Mouse (Mus musculus) CD4-positive, CD25-positive, alpha-beta regulatory T cell, adult 4 months (primary cell): Measurements from ENCODE around the gene Zdhhc12. TPM values are rescaled to one million over a fixed set of nuclear protein-coding genes. Genes with fewer than 3 reads are reported as not detected.
"Not testable (repeated sequence)": the region's sequence is repeated elsewhere in the genome, so short reads cannot be mapped to it uniquely, and the experiment has no call there.

Experiments
- ATAC-seq: one replicate; pipeline ENCODE4 v1.8.0; 2017
- polyA plus RNA-seq, 2 experiments: library from polyadenylated mRNA; unstranded; fragments of 100-300 nt; shearing (Covaris generic); gene quantifications; one replicate each; pipeline ENCODE4 v1.2.1; 2017

Gene Zdhhc12
- polyA plus RNA-seq, result 10 to 100 TPM; 32.3 to 44.9 TPM

DNA sequence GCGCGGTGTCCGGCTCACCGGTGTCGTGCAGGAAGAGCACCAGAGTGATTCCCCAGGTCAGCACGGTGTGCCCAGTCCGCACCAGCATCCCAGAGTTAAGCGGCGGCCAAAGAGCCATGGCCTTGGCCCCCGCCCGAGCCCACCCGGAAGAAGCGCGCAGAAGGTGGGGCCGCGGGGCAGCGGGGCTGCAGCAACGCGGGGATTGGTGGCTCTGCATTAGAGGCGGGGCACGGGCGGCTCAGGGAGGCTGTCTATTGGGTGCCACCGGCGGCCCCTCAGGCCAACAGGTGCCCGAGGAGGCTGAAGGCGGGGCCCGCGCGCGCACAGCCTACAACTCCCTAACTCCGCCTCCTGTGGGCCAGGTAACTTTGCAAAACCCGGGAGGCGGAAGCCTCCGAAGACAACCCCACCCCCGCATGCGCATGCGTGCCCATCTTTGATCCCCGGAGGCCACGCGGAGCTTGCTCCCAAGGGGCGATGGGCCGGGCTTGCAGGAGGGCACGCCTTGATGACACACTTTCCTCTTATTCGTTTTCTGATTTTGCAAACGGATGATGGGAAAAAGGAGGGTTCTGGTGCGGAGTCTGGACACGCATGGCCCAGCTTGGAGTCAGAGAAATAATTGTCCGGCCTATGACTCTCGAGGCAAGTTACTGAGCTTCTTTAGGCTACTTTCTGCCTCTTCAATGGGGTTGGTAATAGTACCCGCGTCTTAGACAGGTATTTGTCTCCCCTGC, at the start of gene Zdhhc12:
Gene Zdhhc12 (minus strand): TSS at position 178 of the 737 bp plus-strand sequence.
- peak; percentile 96 for ATAC-seq

GRCm38 (mm10) chr2:30140021-30140420, 46.6 kb upstream of the Zdhhc12 start:
- not testable (repeated sequence) for ATAC-seq

GRCm38 (mm10) chr2:30136458-30136857, 43.0 kb upstream of the Zdhhc12 start:
- ATAC-seq, result no peak

DNA sequence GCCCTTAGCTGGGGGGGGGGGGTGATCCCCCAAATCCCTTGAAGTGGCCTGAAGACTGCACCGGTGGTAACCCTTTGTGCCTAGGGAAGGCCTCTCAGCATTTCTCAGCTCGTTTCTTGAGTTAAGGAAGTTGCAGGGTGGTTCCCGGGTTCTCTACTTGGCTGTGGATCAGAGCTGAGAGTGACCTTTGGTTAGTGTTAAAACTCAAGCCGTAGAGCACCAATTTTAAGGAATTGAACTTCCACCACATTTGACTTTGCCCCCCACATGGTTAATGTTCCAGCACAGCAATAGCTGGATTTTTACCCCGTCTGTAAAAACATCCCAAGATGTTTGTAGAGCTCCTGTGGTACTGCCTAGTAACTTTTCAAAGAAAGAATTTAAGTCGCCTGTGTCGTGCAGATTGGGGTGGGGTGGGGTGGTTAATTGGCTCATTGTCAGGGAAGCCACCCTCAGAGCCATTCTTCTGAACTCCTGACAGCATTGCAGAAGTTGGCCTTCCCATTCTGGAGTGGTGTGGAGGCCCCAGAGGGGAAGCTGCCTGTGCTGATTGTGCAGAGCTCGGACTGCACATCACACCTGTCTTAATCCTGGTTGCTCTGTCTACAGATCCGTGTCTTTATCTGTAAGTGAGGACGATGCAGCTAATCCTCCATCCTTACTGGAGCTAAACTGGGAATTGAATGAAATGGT, 41.6 kb upstream of the Zdhhc12 start:
- ATAC-seq, result no peak

DNA sequence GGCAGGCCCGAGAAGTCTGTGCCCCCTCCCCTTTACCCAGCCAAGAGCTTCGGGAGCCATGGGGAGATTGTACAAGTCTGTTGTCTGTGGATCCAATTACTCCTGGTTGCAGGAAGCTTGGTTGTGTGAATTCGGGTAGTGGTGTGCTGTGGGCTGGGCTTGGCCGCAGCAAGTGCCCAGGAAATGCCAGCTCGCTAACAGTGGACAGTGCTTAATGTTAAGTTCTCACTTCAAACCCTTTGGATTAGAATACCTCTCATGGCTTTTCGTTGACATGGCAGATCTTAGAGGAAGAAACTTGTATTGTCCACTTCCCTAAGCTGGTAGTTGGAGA, 40.9 kb upstream of the Zdhhc12 start:
- ATAC-seq, result no peak

- ATAC-seq, result peak; percentile 95
Measured at GRCm38 (mm10) chr2:30133613-30134377, 40.3 kb upstream of the Zdhhc12 start, which contains the start of gene Tbc1d13. Gene Tbc1d13 (plus strand): TSS chr2:30133746.

- peak; percentile 1 for ATAC-seq
Measured at GRCm38 (mm10) chr2:30132801-30133612, 39.6 kb upstream of the Zdhhc12 start.

DNA sequence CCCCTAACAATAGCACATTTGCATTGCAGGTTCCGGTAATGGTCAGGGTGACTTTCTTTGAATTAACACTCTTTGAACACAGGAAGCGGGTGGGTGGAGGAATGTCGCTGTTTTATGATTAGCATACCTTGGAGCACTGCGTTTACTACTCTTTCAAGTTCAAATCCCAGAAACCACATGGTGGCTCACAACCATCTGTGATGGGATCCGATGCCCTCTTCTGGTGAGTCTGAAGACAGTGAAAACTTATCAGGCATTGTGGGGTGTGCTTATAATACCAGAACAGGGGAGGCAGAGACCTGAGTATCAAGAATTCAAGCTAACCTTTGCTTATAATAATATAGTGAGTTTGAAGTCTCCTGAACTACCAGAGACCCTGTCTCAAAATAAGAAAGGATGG, 37.8 kb upstream of the Zdhhc12 start:
- not testable (repeated sequence) for ATAC-seq

DNA sequence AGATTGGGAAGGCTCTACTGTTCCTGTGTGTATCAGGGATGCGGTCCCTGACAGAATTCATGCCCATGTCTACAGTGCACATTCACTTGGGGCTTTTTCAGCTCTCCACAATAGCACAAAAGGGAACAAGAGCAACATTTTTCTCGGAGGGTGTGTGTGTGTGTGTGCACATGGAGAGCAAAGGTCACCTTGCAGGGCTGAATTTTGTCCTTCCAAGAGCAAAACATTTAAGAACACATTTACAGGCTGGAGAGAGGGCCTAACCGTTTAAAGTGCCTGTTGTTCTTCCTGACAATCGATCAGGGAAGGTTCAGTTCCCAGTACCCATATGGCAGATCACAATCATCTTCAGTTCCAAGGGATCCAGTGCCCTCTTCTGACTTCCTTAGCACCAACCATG, 36.7 kb upstream of the Zdhhc12 start:
- no peak for ATAC-seq

GRCm38 (mm10) chr2:30128789-30129188, 35.3 kb upstream of the Zdhhc12 start:
- peak; percentile 16 for ATAC-seq

- ATAC-seq, result peak; percentile 83
Measured at GRCm38 (mm10) chr2:30124472-30125274, 31.2 kb upstream of the Zdhhc12 start, which contains the start of gene Zer1. Gene Zer1 (minus strand): TSS chr2:30124585.

GRCm38 (mm10) chr2:30123729-30124471, 30.5 kb upstream of the Zdhhc12 start:
- ATAC-seq, result peak; percentile 48

- no peak for ATAC-seq
Measured at GRCm38 (mm10) chr2:30122766-30123165, 29.3 kb upstream of the Zdhhc12 start.

- ATAC-seq, result no peak
Measured at GRCm38 (mm10) chr2:30120269-30120668, 26.8 kb upstream of the Zdhhc12 start.

DNA sequence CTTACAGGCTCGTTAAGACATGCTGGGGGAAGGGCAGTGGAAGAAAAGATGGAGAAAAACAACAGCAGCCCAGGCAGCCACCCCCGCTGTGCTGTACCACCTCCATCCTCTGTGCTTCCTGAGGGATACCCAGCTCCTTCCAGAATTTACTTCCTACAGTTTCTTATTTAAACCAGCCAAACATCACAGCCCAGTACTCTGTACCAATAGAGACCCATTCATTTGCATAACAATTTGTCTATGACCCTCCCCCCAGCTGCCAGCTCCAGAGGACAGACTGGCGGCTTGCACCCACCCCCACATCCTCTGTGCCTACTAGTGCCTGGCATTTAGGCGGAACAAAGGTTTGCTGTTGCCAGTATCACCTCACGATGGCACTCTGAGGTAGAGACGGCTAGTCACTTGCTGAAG, 26.2 kb upstream of the Zdhhc12 start:
- peak; percentile 69 for ATAC-seq

DNA sequence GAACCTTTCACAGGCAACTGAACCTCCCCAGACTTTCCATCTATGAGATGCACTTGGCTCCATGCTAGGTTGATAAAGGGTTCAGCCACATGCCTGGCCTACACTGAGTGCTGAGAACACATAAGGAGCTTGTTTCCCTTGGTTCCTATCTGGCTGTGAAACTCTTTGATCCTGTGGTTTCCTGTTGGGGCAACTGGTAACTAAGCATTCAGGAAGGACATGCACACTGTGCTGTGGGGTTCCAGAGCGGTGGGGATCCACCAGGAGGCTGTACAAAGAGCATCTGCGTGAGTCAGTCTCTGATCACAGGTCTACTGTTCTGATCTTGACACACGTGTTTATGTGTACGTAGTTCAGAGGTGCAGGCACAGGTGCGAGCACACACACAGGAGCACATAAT, 19.1 kb upstream of the Zdhhc12 start:
- no peak for ATAC-seq

GRCm38 (mm10) chr2:30111500-30111899, 18.1 kb upstream of the Zdhhc12 start:
- ATAC-seq, result no peak

DNA sequence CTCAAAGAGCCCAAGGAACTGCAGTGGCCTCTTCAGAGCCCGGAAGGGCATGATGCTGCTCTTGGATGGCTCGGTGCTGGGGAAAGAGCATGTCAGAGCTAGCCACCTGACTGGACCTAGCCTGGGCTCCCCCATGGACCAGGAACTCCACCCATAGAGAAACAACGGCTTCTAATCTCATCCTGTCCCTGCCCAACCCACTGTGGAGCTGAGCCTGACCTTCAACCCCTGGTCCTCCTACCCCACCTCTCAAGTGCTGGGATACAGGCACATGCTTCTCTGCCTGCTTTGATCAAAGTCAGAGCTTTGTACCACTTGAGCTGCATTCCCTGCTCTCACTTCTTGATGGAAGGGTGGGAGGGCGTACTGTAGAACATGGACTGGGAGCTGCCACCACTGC, 14.8 kb upstream of the Zdhhc12 start:
- no peak for ATAC-seq

DNA sequence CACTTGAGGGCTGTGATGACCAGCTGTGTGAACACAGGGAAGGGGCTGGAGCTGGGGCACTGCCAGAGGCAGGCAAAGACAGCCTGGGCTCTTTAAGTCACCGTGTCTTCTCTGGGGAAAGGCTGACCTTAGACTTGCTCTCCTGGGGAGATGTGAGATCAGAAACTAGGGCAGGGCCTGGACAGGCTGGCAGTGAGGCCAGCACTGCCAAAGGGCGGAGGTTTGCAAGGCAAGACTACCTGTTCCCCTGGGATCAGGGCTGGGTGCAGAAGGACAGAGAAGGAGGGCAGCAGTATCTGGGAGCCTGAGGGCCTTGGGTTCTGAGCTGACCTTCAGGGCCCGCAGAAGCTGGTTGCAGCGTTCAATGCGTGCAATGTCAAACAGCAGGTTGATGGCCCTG, 14.2 kb upstream of the Zdhhc12 start:
- no peak for ATAC-seq

- peak; percentile 63 for ATAC-seq
Measured at GRCm38 (mm10) chr2:30106364-30106763, 12.9 kb upstream of the Zdhhc12 start.

DNA sequence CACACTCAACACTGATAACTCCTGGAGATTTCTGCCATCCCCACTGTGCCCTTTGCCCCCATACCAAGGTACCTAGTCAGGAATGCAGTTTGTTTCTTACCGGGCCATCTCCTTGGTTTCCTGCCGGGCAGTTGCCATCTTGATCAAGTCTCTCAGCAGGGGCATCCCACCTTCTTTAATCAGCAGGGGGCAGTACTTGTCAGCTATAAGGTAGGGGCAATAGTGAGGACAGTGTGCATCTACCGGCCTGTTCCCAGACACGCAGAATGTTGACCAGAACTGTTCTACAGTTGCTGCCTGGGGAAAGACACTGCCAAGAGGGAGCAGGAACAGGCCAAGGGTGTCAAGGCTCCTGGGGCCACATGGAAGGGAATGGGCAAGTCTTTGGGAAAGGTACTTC, 6.8 kb upstream of the Zdhhc12 start:
- ATAC-seq, result no peak
